Mouse (Mus musculus): ENCODE measurements at regions not wholly inside any gene's neighbourhood (a gene's known extent, or its start where the extent isn't known, plus 50 kb on each side); places are given as distances from the start of the nearest gene placed in this dataset.

GRCm38 (mm10) chr13:60057761-60058274, 119.3 kb downstream of the Gas1 start:
- Histone ChIP-seq H3K27ac (ENCODE audit: control insufficient read depth, insufficient read depth, low read depth, low read length) (no peak overlapping the region), H3K4me1 (ENCODE audit: control insufficient read depth, insufficient read depth, low read length) (peaks cover 6% of the 10 kb centered on the region; the same call in 1 of the 2 replicates), H3K27me3 (ENCODE audit: control insufficient read depth, insufficient read depth, low read length) (no peaks in the 10 kb centered on the region), H3K4me3 (ENCODE audit: control insufficient read depth, low read depth, low read length) (no peak overlapping the region), H3K36me3 (ENCODE audit: control insufficient read depth, insufficient read depth, low read length) (no peaks in the 10 kb centered on the region)
- no peak for TF ChIP-seq POLR2A (IDR thresholded peaks at IDR 0.05; ENCODE audit: control insufficient read depth, low read depth, low read length)
- no peak for TF ChIP-seq CTCF (IDR thresholded peaks at IDR 0.05; ENCODE audit: control insufficient read depth, insufficient read depth, insufficient replicate concordance, low read depth, low read length)

GRCm38 (mm10) chr13:60054531-60054930, 122.6 kb downstream of the Gas1 start:
- no peaks in the 10 kb centered on the region for H3K27me3 ChIP-seq (ENCODE audit: control insufficient read depth, insufficient read depth, low read length)
- no peak overlapping the region for H3K27ac ChIP-seq (ENCODE audit: control insufficient read depth, insufficient read depth, low read depth, low read length)
- TF ChIP-seq CTCF (IDR thresholded peaks at IDR 0.05; ENCODE audit: control insufficient read depth, insufficient read depth, insufficient replicate concordance, low read depth, low read length), result no peak
- no peak for TF ChIP-seq POLR2A (IDR thresholded peaks at IDR 0.05; ENCODE audit: control insufficient read depth, low read depth, low read length)
- no peak overlapping the region for H3K4me3 ChIP-seq (ENCODE audit: control insufficient read depth, low read depth, low read length)
- no peaks in the 10 kb centered on the region for H3K4me1 ChIP-seq (ENCODE audit: control insufficient read depth, insufficient read depth, low read length)
- no peaks in the 10 kb centered on the region for H3K36me3 ChIP-seq (ENCODE audit: control insufficient read depth, insufficient read depth, low read length)

- Histone ChIP-seq H3K36me3 (ENCODE audit: control insufficient read depth, insufficient read depth, low read length) (no peaks in the 10 kb centered on the region), H3K27me3 (ENCODE audit: control insufficient read depth, insufficient read depth, low read length) (no peaks in the 10 kb centered on the region), H3K27ac (ENCODE audit: control insufficient read depth, insufficient read depth, low read depth, low read length) (no peak overlapping the region), H3K4me3 (ENCODE audit: control insufficient read depth, low read depth, low read length) (no peak overlapping the region), H3K4me1 (ENCODE audit: control insufficient read depth, insufficient read depth, low read length) (no peaks in the 10 kb centered on the region)
- no peak for TF ChIP-seq POLR2A (IDR thresholded peaks at IDR 0.05; ENCODE audit: control insufficient read depth, low read depth, low read length)
- no peak for TF ChIP-seq CTCF (IDR thresholded peaks at IDR 0.05; ENCODE audit: control insufficient read depth, insufficient read depth, insufficient replicate concordance, low read depth, low read length)
Measured at GRCm38 (mm10) chr13:60054081-60054480, 123.1 kb downstream of the Gas1 start.

- Histone ChIP-seq H3K36me3 (ENCODE audit: control insufficient read depth, insufficient read depth, low read length) (no peaks in the 10 kb centered on the region), H3K27ac (ENCODE audit: control insufficient read depth, insufficient read depth, low read depth, low read length) (no peak overlapping the region), H3K4me1 (ENCODE audit: control insufficient read depth, insufficient read depth, low read length) (no peaks in the 10 kb centered on the region), H3K27me3 (ENCODE audit: control insufficient read depth, insufficient read depth, low read length) (no peaks in the 10 kb centered on the region), H3K4me3 (ENCODE audit: control insufficient read depth, low read depth, low read length) (no peak overlapping the region)
- TF ChIP-seq POLR2A (IDR thresholded peaks at IDR 0.05; ENCODE audit: control insufficient read depth, low read depth, low read length), result no peak
- TF ChIP-seq CTCF (IDR thresholded peaks at IDR 0.05; ENCODE audit: control insufficient read depth, insufficient read depth, insufficient replicate concordance, low read depth, low read length), result no peak
Measured at GRCm38 (mm10) chr13:60051866-60052265, 125.3 kb downstream of the Gas1 start.

- TF ChIP-seq CTCF (IDR thresholded peaks at IDR 0.05; ENCODE audit: control insufficient read depth, insufficient read depth, insufficient replicate concordance, low read depth, low read length) (no peak), POLR2A (IDR thresholded peaks at IDR 0.05; ENCODE audit: control insufficient read depth, low read depth, low read length) (no peak)
- no peak overlapping the region for H3K4me3 ChIP-seq (ENCODE audit: control insufficient read depth, low read depth, low read length)
- no peaks in the 10 kb centered on the region for H3K4me1 ChIP-seq (ENCODE audit: control insufficient read depth, insufficient read depth, low read length)
- no peak overlapping the region for H3K27ac ChIP-seq (ENCODE audit: control insufficient read depth, insufficient read depth, low read depth, low read length)
- no peaks in the 10 kb centered on the region for H3K36me3 ChIP-seq (ENCODE audit: control insufficient read depth, insufficient read depth, low read length)
- no peaks in the 10 kb centered on the region for H3K27me3 ChIP-seq (ENCODE audit: control insufficient read depth, insufficient read depth, low read length)
Measured at GRCm38 (mm10) chr13:60050799-60051580, 126.2 kb downstream of the Gas1 start.

- no peak for TF ChIP-seq CTCF (IDR thresholded peaks at IDR 0.05; ENCODE audit: control insufficient read depth, insufficient read depth, insufficient replicate concordance, low read depth, low read length)
- no peak for TF ChIP-seq POLR2A (IDR thresholded peaks at IDR 0.05; ENCODE audit: control insufficient read depth, low read depth, low read length)
- Histone ChIP-seq H3K27ac (ENCODE audit: control insufficient read depth, insufficient read depth, low read depth, low read length) (no peak overlapping the region), H3K4me3 (ENCODE audit: control insufficient read depth, low read depth, low read length) (no peak overlapping the region), H3K36me3 (ENCODE audit: control insufficient read depth, insufficient read depth, low read length) (no peaks in the 10 kb centered on the region), H3K4me1 (ENCODE audit: control insufficient read depth, insufficient read depth, low read length) (no peaks in the 10 kb centered on the region), H3K27me3 (ENCODE audit: control insufficient read depth, insufficient read depth, low read length) (no peaks in the 10 kb centered on the region)
Measured at GRCm38 (mm10) chr13:60049703-60050102, 127.5 kb downstream of the Gas1 start.

GRCm38 (mm10) chr13:60047791-60048730, 129.1 kb downstream of the Gas1 start:
- Histone ChIP-seq H3K4me1 (ENCODE audit: control insufficient read depth, insufficient read depth, low read length) (no peaks in the 10 kb centered on the region), H3K27me3 (ENCODE audit: control insufficient read depth, insufficient read depth, low read length) (no peaks in the 10 kb centered on the region), H3K4me3 (ENCODE audit: control insufficient read depth, low read depth, low read length) (no peak overlapping the region), H3K27ac (ENCODE audit: control insufficient read depth, insufficient read depth, low read depth, low read length) (no peak overlapping the region), H3K36me3 (ENCODE audit: control insufficient read depth, insufficient read depth, low read length) (no peaks in the 10 kb centered on the region)
- TF ChIP-seq POLR2A (IDR thresholded peaks at IDR 0.05; ENCODE audit: control insufficient read depth, low read depth, low read length) (no peak), CTCF (IDR thresholded peaks at IDR 0.05; ENCODE audit: control insufficient read depth, insufficient read depth, insufficient replicate concordance, low read depth, low read length) (no peak)

Data from testis, adult 2 months (tissue).